Mouse (Mus musculus) left cerebral cortex, adult 9 months (tissue): ENCODE results near the gene Xk.
A peak's percentile ranks its signal among the peaks of the same experiment; 100 is the strongest.
"Not testable (repeated sequence)": the region's sequence is repeated elsewhere in the genome, so short reads cannot be mapped to it uniquely, and the experiment has no call there.

Experiments
- DNase-seq, 2 experiments: peaks; one replicate each; pipeline ENCODE4 v3.0.0; 2022; ENCODE audit warnings: low spot score in 2 of 2

The Xk gene

GRCm38 (mm10) chrX:9272460-9273361 lies at the start of gene Xk:
TSS of gene Xk (plus strand) at chrX:9272756.
- peak in 1 of 2 experiments; percentile 20 for DNase-seq

GRCm38 (mm10) chrX:9227105-9227504 lies 45.5 kb upstream of the Xk start:
- DNase-seq, result no peak

GRCm38 (mm10) chrX:9240737-9241591 lies 31.6 kb upstream of the Xk start:
- no peak for DNase-seq

GRCm38 (mm10) chrX:9243381-9243864 lies 29.1 kb upstream of the Xk start:
- no peak for DNase-seq

GRCm38 (mm10) chrX:9244603-9245336 lies 27.8 kb upstream of the Xk start:
- DNase-seq, result no peak

GRCm38 (mm10) chrX:9248911-9249310 lies 23.6 kb upstream of the Xk start:
- no peak for DNase-seq

GRCm38 (mm10) chrX:9253990-9254389 lies 18.6 kb upstream of the Xk start:
- DNase-seq, result no peak

- DNase-seq, result peak in 1 of 2 experiments; percentile 10
These were observed 17.7 kb upstream of the Xk start for GRCm38 (mm10) chrX:9254901-9255300.

- DNase-seq, result no peak
These were observed 15.8 kb upstream of the Xk start, which contains the start of gene Gm14862 for GRCm38 (mm10) chrX:9256766-9257165. TSS of gene Gm14862 (minus strand) at chrX:9256899.

- DNase-seq, result no peak
These were observed 14.7 kb upstream of the Xk start for GRCm38 (mm10) chrX:9257831-9258230.

GRCm38 (mm10) chrX:9259267-9259666 lies 13.3 kb upstream of the Xk start:
- no peak for DNase-seq

GRCm38 (mm10) chrX:9271112-9271511 lies 1.4 kb upstream of the Xk start:
- no peak for DNase-seq

GRCm38 (mm10) chrX:9271947-9272459 lies 553 bp upstream of the Xk start:
- no peak for DNase-seq

- DNase-seq, result no peak
These were observed 934 bp downstream of the Xk start for GRCm38 (mm10) chrX:9273377-9274002.

GRCm38 (mm10) chrX:9274321-9274720 lies 1.8 kb downstream of the Xk start:
- no peak for DNase-seq

GRCm38 (mm10) chrX:9283464-9283863 lies 10.9 kb downstream of the Xk start, which contains the start of gene H2al1m:
TSS of gene H2al1m (plus strand) at chrX:9283764.
- DNase-seq, result not testable (repeated sequence)

GRCm38 (mm10) chrX:9293140-9293829 lies 20.7 kb downstream of the Xk start:
- DNase-seq, result not testable (repeated sequence)

- DNase-seq, result no peak
These were observed 25.9 kb downstream of the Xk start for GRCm38 (mm10) chrX:9298413-9298864.

GRCm38 (mm10) chrX:9302791-9303190 lies 30.2 kb downstream of the Xk start:
- no peak for DNase-seq

- no peak for DNase-seq
These were observed 30.9 kb downstream of the Xk start for GRCm38 (mm10) chrX:9303455-9303854.
